Mouse (Mus musculus): ENCODE data around the gene Ecm2. TPM values are rescaled to one million over a fixed set of nuclear protein-coding genes. Genes with fewer than 3 reads are reported as not detected.

The Ecm2 gene
- polyA plus RNA-seq, 1 experiment from 2014 or later = 0.93 TPM

DNA sequence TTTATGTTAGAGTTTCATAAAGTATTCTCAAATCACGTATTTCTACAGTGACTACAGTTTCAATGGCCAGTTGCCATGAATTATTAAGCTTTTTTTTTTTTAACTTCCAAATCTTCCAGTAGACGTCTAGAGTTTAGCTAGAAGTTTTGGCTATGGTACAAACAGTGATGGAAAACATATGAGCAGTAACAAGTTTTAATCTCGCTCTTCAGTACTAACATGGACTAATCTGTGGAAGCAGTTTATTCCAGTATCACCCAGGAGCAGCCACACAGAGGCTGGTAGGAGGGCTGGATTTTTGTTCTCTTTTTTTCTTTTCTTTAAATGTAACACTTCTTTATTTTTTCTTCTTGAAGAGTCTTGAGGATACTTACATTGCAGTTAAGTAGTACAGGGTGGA lies 39.7 kb downstream of the Ecm2 start, which contains the start of gene Aspn:
Aspn (plus strand) TSS at position 165 of the 400 bp plus-strand sequence.
- no peak within 1 kb of the TSS for H3K4me2 ChIP-seq (replicated peaks; ENCODE audit: low read depth, low read length)
- ATAC-seq (ENCODE audit: low FRiP score, low TSS enrichment) = no peak
- H3K4me1 ChIP-seq (ENCODE audit: control insufficient read depth, insufficient read depth, low read length) = no peaks in the 10 kb centered on the region
- no peaks in the 10 kb centered on the region for H3K27me3 ChIP-seq (ENCODE audit: control insufficient read depth, insufficient read depth, low read length)
- no peak within 1 kb of the TSS for H3K9ac ChIP-seq (ENCODE audit: low read depth, low read length)
- no peaks in the 10 kb centered on the region for H3K9me3 ChIP-seq (ENCODE audit: control insufficient read depth, low read length)
- no peak within 1 kb of the TSS for H3K4me3 ChIP-seq (ENCODE audit: low read length)
- 58% methylated on average over 3 of the region's 3 CpGs for WGBS
- no peak within 1 kb of the TSS for H3K27ac ChIP-seq (ENCODE audit: low read depth, low read length)
- H3K36me3 ChIP-seq (ENCODE audit: control insufficient read depth, insufficient read depth, low read length) = no peaks in the 10 kb centered on the region

DNA sequence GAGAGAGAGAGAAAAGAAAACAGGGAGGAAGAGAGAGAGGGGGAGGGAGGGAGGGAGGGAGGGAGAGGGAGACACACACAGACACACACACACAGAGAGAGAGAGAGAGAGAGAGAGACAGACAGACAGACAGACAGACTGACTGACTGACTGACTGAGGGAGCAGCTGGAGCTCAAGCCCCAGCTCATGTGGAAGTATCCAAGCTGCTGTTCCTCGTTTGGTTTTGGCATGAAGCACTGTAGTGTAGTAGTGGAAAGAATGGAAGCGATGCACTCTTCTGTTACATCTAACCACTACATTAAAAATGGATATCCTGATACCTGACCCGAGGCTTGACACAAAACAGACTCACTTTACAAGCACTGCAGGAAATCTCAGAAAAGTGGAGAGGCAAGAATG lies 41.0 kb downstream of the Ecm2 start:
- no peaks in the 10 kb centered on the region for H3K9me3 ChIP-seq (ENCODE audit: control insufficient read depth, low read length)
- 70% methylated on average over 3 of the region's 3 CpGs for WGBS
- H3K4me2 ChIP-seq (replicated peaks; ENCODE audit: low read depth, low read length) = no peak overlapping the region
- no peaks in the 10 kb centered on the region for H3K4me1 ChIP-seq (ENCODE audit: control insufficient read depth, insufficient read depth, low read length)
- H3K27me3 ChIP-seq (ENCODE audit: control insufficient read depth, insufficient read depth, low read length) = no peaks in the 10 kb centered on the region
- H3K9ac ChIP-seq (ENCODE audit: low read depth, low read length) = no peak overlapping the region
- no peaks in the 10 kb centered on the region for H3K36me3 ChIP-seq (ENCODE audit: control insufficient read depth, insufficient read depth, low read length)
- ATAC-seq (ENCODE audit: low FRiP score, low TSS enrichment) = no peak
- H3K4me3 ChIP-seq (ENCODE audit: low read length) = no peak overlapping the region
- H3K27ac ChIP-seq (ENCODE audit: low read depth, low read length) = no peak overlapping the region

DNA sequence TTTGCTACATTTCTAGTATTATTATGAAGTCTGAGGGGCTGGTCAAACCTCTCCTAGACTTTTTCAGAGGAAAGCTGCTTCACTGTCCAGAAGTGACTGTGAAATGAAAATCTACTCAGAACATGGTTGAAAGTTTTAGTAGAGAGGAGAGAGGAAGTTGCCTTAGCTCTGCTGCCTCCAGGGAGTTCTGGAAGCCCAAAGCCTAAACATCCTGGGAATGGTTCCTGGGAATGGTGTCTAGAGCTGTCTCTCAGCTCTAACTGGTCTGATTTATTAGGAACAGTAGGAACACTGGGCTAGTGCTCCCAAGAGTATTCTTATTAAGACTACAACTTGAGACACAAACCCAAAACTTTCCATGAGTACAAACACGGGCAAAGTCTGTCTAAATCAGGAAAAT lies 41.9 kb downstream of the Ecm2 start:
- no peaks in the 10 kb centered on the region for H3K36me3 ChIP-seq (ENCODE audit: control insufficient read depth, insufficient read depth, low read length)
- no peaks in the 10 kb centered on the region for H3K9me3 ChIP-seq (ENCODE audit: control insufficient read depth, low read length)
- no peaks in the 10 kb centered on the region for H3K27me3 ChIP-seq (ENCODE audit: control insufficient read depth, insufficient read depth, low read length)
- peak overlapping the region; percentile 7; the same call in 1 of the 2 replicates for H3K27ac ChIP-seq (ENCODE audit: low read depth, low read length)
- H3K4me3 ChIP-seq (ENCODE audit: low read length) = no peak overlapping the region
- no peak for ATAC-seq (ENCODE audit: low FRiP score, low TSS enrichment)
- no peaks in the 10 kb centered on the region for H3K4me1 ChIP-seq (ENCODE audit: control insufficient read depth, insufficient read depth, low read length)
- no peak overlapping the region for H3K9ac ChIP-seq (ENCODE audit: low read depth, low read length)
- WGBS = 63% methylated on average over 1 of the region's 1 CpGs
- H3K4me2 ChIP-seq (replicated peaks; ENCODE audit: low read depth, low read length) = no peak overlapping the region

DNA sequence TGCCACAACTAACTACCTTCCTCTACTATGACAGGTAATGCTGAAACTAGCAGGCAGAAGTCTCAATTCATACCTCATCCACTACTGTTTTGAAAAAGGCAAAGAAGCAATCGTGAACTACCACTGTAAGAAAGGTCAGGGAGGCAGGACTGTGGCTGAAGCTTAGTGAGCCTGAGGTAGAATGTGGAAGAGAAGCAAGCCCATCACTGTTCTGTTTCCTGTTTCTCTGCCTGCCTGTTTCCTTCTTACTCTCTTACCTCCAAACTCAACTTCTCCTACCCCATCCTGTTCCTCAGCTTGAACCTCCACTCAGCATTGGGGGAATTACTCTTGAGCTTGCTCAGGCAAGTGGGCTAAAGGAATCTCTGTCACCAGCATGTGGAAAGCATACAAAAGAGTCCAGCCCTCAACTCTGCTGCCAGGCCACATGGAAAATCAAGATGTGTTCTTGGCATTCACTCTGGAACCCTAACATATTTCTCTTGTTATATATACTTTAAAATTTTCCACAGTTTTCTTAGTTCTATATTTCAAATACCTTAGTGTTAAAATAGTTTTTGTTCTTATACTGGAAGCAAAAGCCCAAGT lies 43.0 kb downstream of the Ecm2 start:
- Histone ChIP-seq H3K27me3 (ENCODE audit: control insufficient read depth, insufficient read depth, low read length) (no peaks in the 10 kb centered on the region), H3K9me3 (ENCODE audit: control insufficient read depth, low read length) (no peaks in the 10 kb centered on the region), H3K36me3 (ENCODE audit: control insufficient read depth, insufficient read depth, low read length) (no peaks in the 10 kb centered on the region), H3K4me3 (ENCODE audit: low read length) (no peak overlapping the region), H3K4me2 (replicated peaks; ENCODE audit: low read depth, low read length) (no peak overlapping the region), H3K4me1 (ENCODE audit: control insufficient read depth, insufficient read depth, low read length) (no peaks in the 10 kb centered on the region), H3K27ac (ENCODE audit: low read depth, low read length) (no peak overlapping the region; the same call in 1 of the 2 replicates), H3K9ac (ENCODE audit: low read depth, low read length) (no peak overlapping the region)
- 87% methylated on average over 1 of the region's 1 CpGs for WGBS
- ATAC-seq (ENCODE audit: low FRiP score, low TSS enrichment) = no peak

DNA sequence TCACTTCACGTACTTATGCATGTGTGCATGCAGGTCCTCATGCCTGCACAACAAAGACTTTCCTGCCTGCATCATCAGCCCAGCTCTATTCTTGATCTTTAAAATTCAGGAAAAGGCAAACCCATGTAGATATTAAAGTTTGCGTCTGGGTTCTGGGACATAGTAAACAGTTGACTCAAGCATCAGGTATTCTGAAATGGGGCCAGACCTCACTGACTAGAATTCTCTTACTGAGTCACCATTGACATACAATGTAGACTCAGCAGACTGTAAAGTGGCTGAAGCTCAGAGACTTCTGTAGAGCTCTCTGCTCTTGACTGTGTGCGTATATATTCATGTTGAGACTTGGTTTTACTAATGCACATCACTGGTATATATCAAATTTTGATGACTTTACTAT lies 45.0 kb downstream of the Ecm2 start:
- H3K4me2 ChIP-seq (replicated peaks; ENCODE audit: low read depth, low read length) = no peak overlapping the region
- WGBS = 98% methylated on average over 3 of the region's 3 CpGs
- no peak overlapping the region for H3K4me3 ChIP-seq (ENCODE audit: low read length)
- H3K36me3 ChIP-seq (ENCODE audit: control insufficient read depth, insufficient read depth, low read length) = no peaks in the 10 kb centered on the region
- H3K4me1 ChIP-seq (ENCODE audit: control insufficient read depth, insufficient read depth, low read length) = no peaks in the 10 kb centered on the region
- ATAC-seq (ENCODE audit: low FRiP score, low TSS enrichment) = no peak
- no peak overlapping the region for H3K27ac ChIP-seq (ENCODE audit: low read depth, low read length)
- H3K9me3 ChIP-seq (ENCODE audit: control insufficient read depth, low read length) = no peaks in the 10 kb centered on the region
- H3K9ac ChIP-seq (ENCODE audit: low read depth, low read length) = no peak overlapping the region
- H3K27me3 ChIP-seq (ENCODE audit: control insufficient read depth, insufficient read depth, low read length) = no peaks in the 10 kb centered on the region

DNA sequence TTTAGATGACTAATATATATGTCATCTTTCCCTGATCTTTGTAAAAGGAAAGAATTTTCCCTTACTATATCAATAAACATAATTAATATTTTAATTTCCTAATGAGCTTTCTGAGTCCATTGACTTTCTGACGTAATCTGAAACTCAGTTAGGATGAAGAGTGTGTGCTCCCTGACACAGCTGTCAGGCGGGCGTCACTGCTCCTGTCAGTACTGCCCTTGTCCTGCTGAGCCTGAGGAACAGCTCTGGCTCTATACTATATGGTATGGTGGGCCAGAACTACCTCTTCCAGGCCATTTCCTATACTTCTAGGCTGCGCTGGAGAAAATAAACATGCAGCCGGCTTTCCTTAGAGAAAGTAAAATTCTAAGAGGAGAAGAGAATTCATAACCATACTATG lies 49.9 kb downstream of the Ecm2 start:
- no peaks in the 10 kb centered on the region for H3K27me3 ChIP-seq (ENCODE audit: control insufficient read depth, insufficient read depth, low read length)
- 84% methylated on average over 5 of the region's 5 CpGs for WGBS
- H3K4me1 ChIP-seq (ENCODE audit: control insufficient read depth, insufficient read depth, low read length) = no peaks in the 10 kb centered on the region
- no peak for ATAC-seq (ENCODE audit: low FRiP score, low TSS enrichment)
- H3K9ac ChIP-seq (ENCODE audit: low read depth, low read length) = no peak overlapping the region
- no peak overlapping the region for H3K4me3 ChIP-seq (ENCODE audit: low read length)
- no peak overlapping the region for H3K4me2 ChIP-seq (replicated peaks; ENCODE audit: low read depth, low read length)
- no peaks in the 10 kb centered on the region for H3K9me3 ChIP-seq (ENCODE audit: control insufficient read depth, low read length)
- H3K27ac ChIP-seq (ENCODE audit: low read depth, low read length) = no peak overlapping the region
- H3K36me3 ChIP-seq (ENCODE audit: control insufficient read depth, insufficient read depth, low read length) = no peaks in the 10 kb centered on the region

DNA sequence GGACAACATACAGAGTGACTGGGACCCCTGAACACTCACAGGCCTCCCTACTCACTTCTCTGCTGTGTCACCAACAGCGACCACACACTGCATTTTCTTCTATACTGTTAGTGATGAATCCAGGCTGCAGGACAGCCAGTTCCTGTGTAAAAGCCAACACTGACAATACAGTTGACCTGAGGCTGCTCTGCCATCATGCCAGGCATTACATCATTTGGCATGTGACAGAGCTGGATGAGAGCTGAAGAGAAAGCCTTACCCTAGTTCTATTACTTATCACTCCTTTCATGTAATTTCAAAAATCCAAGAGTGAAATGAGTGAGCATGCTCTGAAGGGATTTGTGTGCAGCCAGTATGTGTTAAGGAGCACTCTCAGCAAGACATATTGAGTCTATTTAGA lies 51.6 kb downstream of the Ecm2 start:
- ATAC-seq (ENCODE audit: low FRiP score, low TSS enrichment) = no peak
- Histone ChIP-seq H3K4me2 (replicated peaks; ENCODE audit: low read depth, low read length) (no peak overlapping the region), H3K4me1 (ENCODE audit: control insufficient read depth, insufficient read depth, low read length) (no peaks in the 10 kb centered on the region), H3K9ac (ENCODE audit: low read depth, low read length) (no peak overlapping the region), H3K27ac (ENCODE audit: low read depth, low read length) (no peak overlapping the region), H3K4me3 (ENCODE audit: low read length) (no peak overlapping the region), H3K36me3 (ENCODE audit: control insufficient read depth, insufficient read depth, low read length) (no peaks in the 10 kb centered on the region), H3K9me3 (ENCODE audit: control insufficient read depth, low read length) (no peaks in the 10 kb centered on the region), H3K27me3 (ENCODE audit: control insufficient read depth, insufficient read depth, low read length) (no peaks in the 10 kb centered on the region)
- 81% methylated on average over 1 of the region's 1 CpGs for WGBS

DNA sequence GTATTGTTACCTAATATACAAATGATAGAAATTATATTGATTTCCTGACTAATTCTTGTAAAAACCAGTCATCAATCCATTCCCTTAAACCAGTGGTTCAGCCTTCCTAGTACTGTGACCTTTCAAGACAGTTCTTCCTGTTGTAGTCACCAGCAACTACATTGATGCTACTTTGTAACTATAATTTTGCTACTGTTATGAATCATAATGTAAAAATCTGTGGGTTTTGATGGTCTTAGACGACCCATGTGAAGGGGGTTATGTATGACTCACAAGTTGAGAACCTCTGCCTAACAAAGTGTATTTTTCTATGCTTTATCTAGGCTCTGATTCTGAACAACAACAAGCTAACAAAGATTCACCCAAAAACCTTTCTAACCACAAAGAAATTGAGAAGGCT lies 52.3 kb downstream of the Ecm2 start:
- no peak overlapping the region for H3K4me2 ChIP-seq (replicated peaks; ENCODE audit: low read depth, low read length)
- no peaks in the 10 kb centered on the region for H3K4me1 ChIP-seq (ENCODE audit: control insufficient read depth, insufficient read depth, low read length)
- H3K27me3 ChIP-seq (ENCODE audit: control insufficient read depth, insufficient read depth, low read length) = no peaks in the 10 kb centered on the region
- no peak overlapping the region for H3K4me3 ChIP-seq (ENCODE audit: low read length)
- ATAC-seq (ENCODE audit: low FRiP score, low TSS enrichment) = no peak
- H3K36me3 ChIP-seq (ENCODE audit: control insufficient read depth, insufficient read depth, low read length) = no peaks in the 10 kb centered on the region
- no peak overlapping the region for H3K9ac ChIP-seq (ENCODE audit: low read depth, low read length)
- H3K9me3 ChIP-seq (ENCODE audit: control insufficient read depth, low read length) = no peaks in the 10 kb centered on the region
- H3K27ac ChIP-seq (ENCODE audit: low read depth, low read length) = no peak overlapping the region
- 70% methylated on average over 1 of the region's 1 CpGs for WGBS

DNA sequence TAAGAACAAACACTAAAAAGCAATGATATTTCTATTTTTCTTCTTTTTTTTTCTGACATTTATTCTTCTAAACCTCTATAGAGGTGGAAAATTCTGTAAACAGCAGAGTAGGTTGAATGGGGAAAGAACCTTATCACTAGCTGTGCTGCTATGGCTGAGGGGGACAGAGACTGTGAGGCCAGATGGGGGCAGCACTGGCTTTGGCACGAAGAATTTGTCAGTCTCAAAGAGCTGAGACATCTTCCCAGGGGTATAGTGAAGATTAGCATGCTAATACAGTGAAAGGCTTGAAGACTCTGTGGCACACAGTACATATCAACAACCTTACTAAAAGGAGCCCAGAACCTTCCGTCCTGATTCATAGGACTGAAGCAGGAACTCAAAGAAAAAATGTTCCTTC lies 54.6 kb downstream of the Ecm2 start:
- 41% methylated on average over 2 of the region's 2 CpGs for WGBS
- H3K9me3 ChIP-seq (ENCODE audit: control insufficient read depth, low read length) = no peaks in the 10 kb centered on the region
- no peak overlapping the region for H3K4me3 ChIP-seq (ENCODE audit: low read length)
- H3K4me1 ChIP-seq (ENCODE audit: control insufficient read depth, insufficient read depth, low read length) = no peaks in the 10 kb centered on the region
- no peak overlapping the region for H3K27ac ChIP-seq (ENCODE audit: low read depth, low read length)
- H3K4me2 ChIP-seq (replicated peaks; ENCODE audit: low read depth, low read length) = no peak overlapping the region
- no peaks in the 10 kb centered on the region for H3K27me3 ChIP-seq (ENCODE audit: control insufficient read depth, insufficient read depth, low read length)
- H3K36me3 ChIP-seq (ENCODE audit: control insufficient read depth, insufficient read depth, low read length) = no peaks in the 10 kb centered on the region
- H3K9ac ChIP-seq (ENCODE audit: low read depth, low read length) = no peak overlapping the region
- ATAC-seq (ENCODE audit: low FRiP score, low TSS enrichment) = no peak
